Mouse (Mus musculus) lung, postnatal 0 days (tissue): Measurements from ENCODE around the gene Crybb1. TPM values are rescaled to one million over a fixed set of nuclear protein-coding genes. Genes with fewer than 3 reads are reported as not detected.

Source experiments
- ATAC-seq: fragments of 200-750 bp; cut with Nextera tagmentation; 2 replicates; pipeline ENCODE4 v1.8.0; 2017; ENCODE audit warnings: moderate library complexity
- DNase-seq: peaks from one replicate; pipeline ENCODE4 v3.0.0-alpha.2; 2016; ENCODE audit warnings: low spot score
- H3K27ac ChIP-seq: fragments of 300-500 bp; sonication (generic); 2 replicates; pipeline ENCODE4 v1.5.1; 2014; ENCODE audit warnings: antibody characterized with exemption, mild to moderate bottlenecking, low read length, mixed read lengths
- H3K27me3 ChIP-seq: fragments of 300-500 bp; sonication (generic); replicated peaks from 2 replicates; pipeline ENCODE4 v1.6.1; 2014; ENCODE audit warnings: low read length, mixed read lengths; ENCODE audit not compliant: insufficient read depth
- H3K36me3 ChIP-seq: fragments of 300-500 bp; sonication (generic); 2 replicates; pipeline ENCODE4 v1.6.1; 2014; ENCODE audit warnings: low read length, mixed read lengths; ENCODE audit not compliant: insufficient read depth
- H3K4me1 ChIP-seq: fragments of 300-500 bp; sonication (generic); 2 replicates; pipeline ENCODE4 v1.6.1; 2014; ENCODE audit warnings: antibody characterized with exemption, low read depth, low read length, mixed read lengths; ENCODE audit not compliant: insufficient read depth
- H3K4me2 ChIP-seq: fragments of 300-500 bp; sonication (generic); replicated peaks from 2 replicates; pipeline ENCODE4 v1.6.1; 2014; ENCODE audit warnings: low read depth, mild to moderate bottlenecking, low read length, moderate library complexity, mixed read lengths
- H3K4me3 ChIP-seq: fragments of 300-500 bp; sonication (generic); 2 replicates; pipeline ENCODE4 v1.5.1; 2014; ENCODE audit warnings: low read depth, low read length
- H3K9ac ChIP-seq: fragments of 300-500 bp; sonication (generic); replicated peaks from 2 replicates; pipeline ENCODE4 v1.6.1; 2014; ENCODE audit warnings: low read depth, mild to moderate bottlenecking
- H3K9me3 ChIP-seq: fragments of 300-500 bp; sonication (generic); 2 replicates; pipeline ENCODE4 v1.6.1; 2016; ENCODE audit warnings: low read length, mixed read lengths
- CTCF ChIP-seq: IDR thresholded peaks from 2 replicates; pipeline ENCODE4 v1.5.1; 2016; ENCODE audit warnings: antibody characterized with exemption, mild to moderate bottlenecking
- EP300 ChIP-seq: IDR thresholded peaks from 2 replicates; pipeline ENCODE4 v1.6.1; 2016; ENCODE audit warnings: antibody characterized with exemption, mild to moderate bottlenecking, control low read depth
- WGBS: fragments of 180-500 bp; shearing (Covaris S2); extraction: QIAGEN DNeasy Blood & Tissue Kit; methylation state at CpG from one replicate; pipeline ENCODE4 v1.1.7; 2014; 5-methylcytosine and 5-hydroxymethylcytosine counted together
- polyA plus RNA-seq: library from polyadenylated mRNA; unstranded; fragments of >200 nt; fragmentation: Nextera tagmentation; extraction: Ambion mirVana; gene quantifications from 2 replicates; pipeline ENCODE4 v1.2.1, GENCODE M21; 2015

The Crybb1 gene
- polyA plus RNA-seq, 1 experiment from 2014 or later, result 1.4 TPM

DNA sequence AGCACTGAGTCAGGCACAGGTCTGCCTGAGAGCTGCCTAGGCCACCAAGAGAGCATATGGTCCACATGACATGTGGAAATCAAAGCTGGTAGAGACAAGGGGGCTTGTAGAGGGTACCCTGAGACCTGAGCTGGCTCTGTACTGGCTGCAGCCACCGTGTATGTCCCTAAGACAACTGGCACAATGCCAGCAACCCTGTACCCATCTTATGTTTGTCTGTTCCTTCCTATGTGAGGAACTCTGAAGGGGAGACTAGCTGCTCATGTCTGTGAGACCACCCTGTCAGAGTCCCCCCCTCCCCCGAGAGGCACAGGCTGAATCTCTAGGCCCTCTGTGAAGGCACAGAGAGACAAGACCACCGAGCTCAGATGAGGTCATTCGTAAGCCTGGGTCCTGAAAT, 36.9 kb upstream of the Crybb1 start:
- H3K4me3 ChIP-seq, result no peak overlapping the region

DNA sequence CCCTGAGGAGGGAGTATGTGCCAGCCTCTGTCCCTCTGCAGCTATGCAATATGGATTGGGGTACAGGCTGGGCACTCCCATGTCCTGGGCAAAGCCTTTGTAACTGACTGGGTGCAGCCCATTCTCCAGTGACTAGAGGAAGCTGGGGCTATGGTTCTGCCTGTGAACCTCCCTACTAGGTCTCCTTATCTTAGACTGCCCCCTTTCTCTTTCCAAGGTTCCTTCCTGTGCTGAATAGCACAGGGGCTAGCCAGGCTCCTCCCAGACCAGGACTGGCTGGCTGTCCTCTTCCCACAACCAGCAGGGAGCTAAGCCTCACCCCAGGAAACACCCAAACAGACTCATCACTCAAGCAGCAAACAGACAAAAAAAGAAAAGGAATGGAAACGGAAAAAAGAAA, 36.2 kb upstream of the Crybb1 start:
- no peak overlapping the region for H3K4me2 ChIP-seq
- H3K36me3 ChIP-seq, result no peaks in the 10 kb centered on the region
- TF ChIP-seq CTCF (0 out of 2 replicates have a peak, but pooled peaks have one; percentile 9), EP300 (no peak)
- no peak overlapping the region for H3K9ac ChIP-seq
- H3K4me1 ChIP-seq, result peaks cover 7% of the 10 kb centered on the region; the same call in 1 of the 2 replicates
- ATAC-seq (peak; percentile 81), DNase-seq (peak; percentile 47)
- H3K4me3 ChIP-seq, result no peak overlapping the region
- no peak overlapping the region for H3K27ac ChIP-seq
- H3K27me3 ChIP-seq, result no peaks in the 10 kb centered on the region
- WGBS, result 0% methylated on average over 1 of the region's 1 CpGs
- H3K9me3 ChIP-seq, result no peaks in the 10 kb centered on the region

More for the DNA sequence above, 36.9 kb upstream of the Crybb1 start:
- Histone ChIP-seq H3K27ac (no peak overlapping the region), H3K27me3 (no peaks in the 10 kb centered on the region), H3K9me3 (no peaks in the 10 kb centered on the region), H3K9ac (no peak overlapping the region), H3K4me2 (no peak overlapping the region), H3K36me3 (no peaks in the 10 kb centered on the region), H3K4me1 (peaks cover 7% of the 10 kb centered on the region; the same call in 1 of the 2 replicates)
- DNase-seq (no peak), ATAC-seq (no peak)
- no peak for TF ChIP-seq CTCF
- no peak for TF ChIP-seq EP300
- WGBS, result 59% methylated on average over 4 of the region's 4 CpGs

DNA sequence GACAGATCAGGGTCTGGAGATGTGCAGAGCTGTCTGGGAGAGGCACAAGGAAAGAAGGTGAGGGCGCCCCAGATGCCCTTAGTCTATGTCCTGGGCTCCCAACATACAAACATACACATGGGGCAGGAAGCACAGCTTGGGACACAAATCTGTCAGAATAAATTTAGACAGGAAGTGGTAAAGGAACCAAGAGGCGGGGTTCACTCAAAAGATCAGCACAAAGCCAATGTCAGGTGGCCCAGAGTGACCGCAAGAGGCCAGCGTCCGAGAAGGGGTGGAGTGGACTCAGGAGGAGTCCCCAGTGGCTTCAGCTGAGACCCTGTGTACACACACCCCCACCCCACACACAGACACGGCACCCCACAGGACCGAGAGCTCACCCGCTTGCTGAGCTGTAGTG, 35.4 kb upstream of the Crybb1 start:
- H3K4me3 ChIP-seq, result no peak overlapping the region
- no peak overlapping the region for H3K9ac ChIP-seq

DNA sequence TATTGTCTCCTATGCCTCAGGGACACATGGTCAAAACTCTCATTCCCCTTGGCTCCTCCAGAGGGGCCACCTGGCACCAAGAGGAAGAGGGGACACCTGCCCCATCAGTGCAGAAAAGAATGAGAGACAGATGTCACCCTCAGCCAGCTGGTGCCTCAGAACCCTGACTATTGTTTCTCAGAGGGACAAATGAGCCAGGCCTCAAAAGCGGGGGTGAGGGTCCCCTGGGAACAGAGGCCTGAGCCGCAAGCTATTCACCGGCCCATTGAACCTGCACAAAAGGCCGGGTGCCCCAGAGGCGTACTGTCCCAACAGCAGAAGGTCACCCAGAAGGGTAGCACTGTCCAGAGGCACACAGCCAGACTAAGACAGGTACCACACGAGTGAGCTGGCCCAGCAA, 30.0 kb upstream of the Crybb1 start:
- ATAC-seq (no peak), DNase-seq (no peak)
- Histone ChIP-seq H3K9ac (no peak overlapping the region), H3K4me3 (no peak overlapping the region), H3K27ac (no peak overlapping the region), H3K27me3 (peaks cover 35% of the 10 kb centered on the region), H3K36me3 (no peaks in the 10 kb centered on the region), H3K4me1 (no peaks in the 10 kb centered on the region), H3K9me3 (no peaks in the 10 kb centered on the region), H3K4me2 (no peak overlapping the region)
- 83% methylated on average over 6 of the region's 6 CpGs for WGBS
- TF ChIP-seq CTCF (no peak), EP300 (no peak)

More for the DNA sequence above, 35.4 kb upstream of the Crybb1 start:
- TF ChIP-seq CTCF, result no peak
- Histone ChIP-seq H3K9me3 (no peaks in the 10 kb centered on the region), H3K36me3 (no peaks in the 10 kb centered on the region), H3K4me2 (no peak overlapping the region), H3K27me3 (no peaks in the 10 kb centered on the region), H3K27ac (no peak overlapping the region), H3K4me1 (peaks cover 7% of the 10 kb centered on the region; the same call in 1 of the 2 replicates)
- ATAC-seq, result peak; percentile 21; the same call in 1 of the 2 replicates
- 62% methylated on average over 8 of the region's 8 CpGs for WGBS
- DNase-seq, result no peak

DNA sequence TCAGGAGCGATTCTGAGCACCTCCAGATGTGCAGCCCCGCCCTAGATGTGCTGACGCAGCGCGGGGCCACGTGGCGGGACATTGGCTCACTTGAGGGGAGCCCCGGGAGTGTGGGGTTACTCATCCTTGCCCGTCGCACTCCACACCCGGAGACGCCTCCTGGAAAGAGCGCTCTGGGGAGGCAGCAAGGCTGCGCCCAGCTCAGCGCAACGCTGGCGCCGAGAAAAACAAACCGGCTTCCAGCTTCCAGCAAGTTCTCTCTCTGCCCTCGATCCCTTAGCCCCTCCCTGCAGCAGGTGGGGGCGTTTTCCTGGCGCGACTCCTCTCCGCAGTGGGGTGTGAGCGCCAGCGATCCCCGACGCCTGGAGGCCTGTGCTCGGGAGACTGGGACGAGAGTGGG, 28.3 kb upstream of the Crybb1 start:
- DNase-seq (no peak), ATAC-seq (peak; percentile 32; the same call in 1 of the 2 replicates)
- Histone ChIP-seq H3K9me3 (no peaks in the 10 kb centered on the region), H3K4me2 (no peak overlapping the region), H3K27ac (no peak overlapping the region), H3K9ac (no peak overlapping the region), H3K4me3 (no peak overlapping the region), H3K36me3 (no peaks in the 10 kb centered on the region), H3K4me1 (no peaks in the 10 kb centered on the region), H3K27me3 (peaks cover 35% of the 10 kb centered on the region)
- TF ChIP-seq EP300 (no peak), CTCF (no peak)
- WGBS, result 2% methylated on average over 29 of the region's 30 CpGs

DNA sequence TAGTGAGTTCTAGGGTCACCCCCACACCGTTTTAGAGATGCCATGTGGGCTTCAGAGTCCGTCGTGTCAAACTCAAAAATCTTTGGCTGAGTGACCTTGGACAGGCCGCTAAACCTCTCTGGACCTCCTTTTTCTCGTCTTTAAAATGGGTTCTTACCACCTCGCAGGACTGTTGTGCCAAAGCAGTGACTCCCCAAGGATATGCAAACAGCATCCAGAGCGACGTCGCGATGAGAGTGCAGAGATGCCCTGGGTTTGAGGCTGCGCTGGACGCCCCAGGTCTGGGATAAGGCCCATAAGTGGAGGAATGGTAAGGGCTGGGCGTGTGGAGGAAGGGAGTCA, 27.7 kb upstream of the Crybb1 start:
- DNase-seq, result no peak
- ATAC-seq, result no peak
- no peaks in the 10 kb centered on the region for H3K36me3 ChIP-seq
- TF ChIP-seq EP300 (no peak), CTCF (no peak)
- H3K4me2 ChIP-seq, result no peak overlapping the region
- H3K9ac ChIP-seq, result no peak overlapping the region
- no peaks in the 10 kb centered on the region for H3K9me3 ChIP-seq
- WGBS, result 5% methylated on average over 13 of the region's 13 CpGs
- peaks cover 35% of the 10 kb centered on the region for H3K27me3 ChIP-seq
- no peak overlapping the region for H3K27ac ChIP-seq
- H3K4me3 ChIP-seq, result no peak overlapping the region
- H3K4me1 ChIP-seq, result no peaks in the 10 kb centered on the region
